Mouse (Mus musculus) natural killer cell, adult 2 months (primary cell): ENCODE data around the gene Car11.

Experiments
- DNase-seq, 2 experiments: peaks; one replicate each; pipeline ENCODE4 v3.0.0; 2022; ENCODE audit warnings: low spot score in 2 of 2

The Car11 gene

GRCm38 (mm10) chr7:45689800-45690199, 9.8 kb upstream of the Car11 start:
- DNase-seq, result no peak

DNA sequence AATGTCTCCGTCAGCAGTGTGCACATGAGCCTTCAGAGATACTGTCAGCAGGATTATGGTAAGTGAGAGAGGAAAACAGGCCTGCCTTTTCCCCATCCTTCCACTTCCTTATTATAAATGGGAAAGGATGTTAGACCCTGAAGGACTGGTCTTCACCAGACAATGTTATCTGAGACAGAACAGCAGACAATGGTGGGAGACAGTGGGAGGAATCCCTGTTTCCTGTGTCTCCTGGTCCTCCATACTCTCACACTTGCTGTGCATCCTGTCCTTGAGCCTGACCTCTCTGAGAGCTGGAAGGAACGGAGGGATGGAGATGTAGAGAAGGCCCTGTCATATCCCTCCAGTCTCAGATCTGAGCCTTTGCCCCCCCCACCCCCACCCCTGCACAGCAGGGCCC, 7.3 kb upstream of the Car11 start:
- no peak for DNase-seq

DNA sequence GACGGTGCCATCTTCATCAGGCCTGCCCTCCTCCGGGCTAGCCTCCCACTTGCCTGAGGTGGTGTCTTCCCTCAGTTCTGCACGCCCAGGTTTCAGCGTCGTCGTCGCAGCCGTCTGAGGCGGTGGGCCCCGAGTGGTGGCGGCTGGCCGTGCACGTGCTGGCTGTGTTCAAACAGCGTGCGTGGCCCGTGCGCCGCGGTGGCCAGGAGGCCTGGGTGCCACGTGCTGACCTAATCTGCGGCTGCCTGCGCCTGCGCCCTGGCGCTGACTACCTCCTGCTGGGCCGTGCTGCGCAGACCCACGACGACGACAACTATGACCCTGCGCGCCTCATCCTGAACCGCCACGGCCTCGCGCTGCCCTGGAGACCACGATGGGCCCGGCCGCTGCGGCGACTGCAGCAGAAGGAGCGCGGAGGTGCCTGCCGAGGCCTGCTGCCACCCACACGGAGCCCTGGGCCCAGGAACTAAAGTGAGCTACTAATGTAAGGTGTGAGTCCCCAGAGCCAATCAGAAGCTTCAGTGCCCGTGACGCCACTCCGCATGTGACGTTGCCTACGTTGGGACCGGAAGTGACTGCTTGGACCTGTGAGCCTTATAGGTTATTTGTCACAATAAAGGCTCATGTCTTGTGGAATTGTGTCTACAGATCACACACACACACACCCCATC, 5.6 kb upstream of the Car11 start, which contains the start of gene Sec1:
TSS of gene Sec1 (minus strand) at position 482 of the 671 bp plus-strand sequence.
- no peak for DNase-seq

GRCm38 (mm10) chr7:45695098-45695497, 4.5 kb upstream of the Car11 start:
- no peak for DNase-seq

GRCm38 (mm10) chr7:45697894-45698293, 1.7 kb upstream of the Car11 start:
- DNase-seq, result no peak

GRCm38 (mm10) chr7:45700301-45701015, 815 bp downstream of the Car11 start:
- DNase-seq, result peak; percentile 60 to 64

GRCm38 (mm10) chr7:45701072-45701471, 1.4 kb downstream of the Car11 start:
- no peak for DNase-seq

- no peak for DNase-seq
Observed at GRCm38 (mm10) chr7:45701607-45702006, 2.0 kb downstream of the Car11 start.

DNA sequence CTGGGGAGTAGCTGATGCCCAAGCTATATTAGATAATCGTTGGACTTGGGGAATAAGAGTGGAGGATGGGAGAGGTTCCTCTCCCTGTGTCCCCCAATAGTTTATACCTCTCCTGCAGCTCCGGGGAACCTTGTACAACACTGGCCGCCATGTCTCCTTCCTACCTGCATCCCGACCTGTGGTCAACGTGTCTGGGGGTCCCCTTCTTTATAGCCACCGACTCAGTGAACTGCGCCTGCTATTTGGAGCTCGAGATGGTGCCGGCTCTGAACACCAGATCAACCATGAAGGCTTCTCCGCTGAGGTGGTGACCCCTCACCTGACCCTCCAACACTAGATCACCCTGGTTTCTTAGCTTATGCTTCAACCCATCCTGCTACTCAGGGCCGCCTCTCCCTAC, 2.7 kb downstream of the Car11 start:
- DNase-seq, result no peak

GRCm38 (mm10) chr7:45702809-45703520, 3.3 kb downstream of the Car11 start:
- DNase-seq, result no peak

GRCm38 (mm10) chr7:45703521-45704033, 3.9 kb downstream of the Car11 start:
- DNase-seq, result no peak

- DNase-seq, result peak; percentile 64 to 70
Observed at GRCm38 (mm10) chr7:45704046-45704559, 4.5 kb downstream of the Car11 start.

DNA sequence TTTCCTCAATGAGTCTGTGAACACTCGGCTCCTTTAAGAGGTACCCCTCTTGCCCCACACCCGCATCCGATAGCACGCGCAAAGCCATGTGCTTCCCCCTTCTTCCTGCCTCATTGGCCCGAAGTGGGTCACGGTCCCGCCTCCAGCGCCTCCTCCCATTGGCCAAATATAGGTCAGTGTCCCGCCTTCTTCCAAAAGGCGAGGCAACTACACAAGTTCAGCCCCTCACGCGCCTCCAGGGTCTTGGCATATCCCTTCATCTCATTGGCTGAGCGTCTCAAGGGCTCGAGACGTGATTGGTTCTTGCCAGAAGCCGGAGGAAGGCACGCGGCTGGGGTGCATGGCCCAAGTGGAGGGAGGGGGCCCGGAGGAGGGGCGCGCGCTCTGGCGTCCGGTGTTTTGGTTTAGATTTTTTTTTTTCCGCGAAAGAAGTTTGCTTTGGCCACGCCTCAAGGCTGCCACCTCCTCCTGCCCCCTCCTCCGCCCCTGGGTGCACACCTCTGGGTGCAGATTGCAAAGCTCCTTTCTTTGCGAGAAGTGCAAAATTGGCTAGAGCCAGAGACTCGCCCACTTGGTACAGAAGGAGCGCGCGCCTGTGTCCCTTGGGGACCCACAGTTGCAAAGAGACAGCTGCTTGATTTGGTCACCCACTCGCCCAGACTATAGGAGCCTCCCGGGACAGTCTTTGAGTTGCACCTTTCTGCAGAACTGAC, 5.2 kb downstream of the Car11 start, which contains the start of gene Dbp:
TSS of gene Dbp (plus strand) at position 359 of the 713 bp plus-strand sequence.
- DNase-seq, result peak; percentile 98 to 99

GRCm38 (mm10) chr7:45705443-45705864, 5.8 kb downstream of the Car11 start:
- no peak for DNase-seq

DNA sequence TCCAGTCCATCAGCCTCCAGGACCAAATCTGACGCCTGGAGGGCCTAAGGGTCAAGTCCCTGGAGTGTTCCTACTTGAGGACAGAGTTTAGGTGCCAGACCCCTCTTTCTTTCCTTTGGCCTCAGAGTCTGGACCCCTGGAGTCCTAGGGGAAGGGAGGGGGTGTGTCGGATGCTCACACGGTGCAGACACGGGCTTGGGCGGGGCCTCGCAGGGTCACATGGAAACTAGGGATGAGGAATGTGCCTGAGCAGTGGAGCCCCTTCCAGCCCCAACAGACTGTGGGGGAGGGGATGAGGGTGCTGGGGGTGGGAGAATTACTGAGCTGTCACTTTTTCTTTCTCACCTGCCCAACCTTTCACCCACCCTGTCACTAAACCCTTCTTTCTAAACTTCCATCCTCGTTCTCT, 6.2 kb downstream of the Car11 start:
- DNase-seq, result peak in 1 of 2 experiments; percentile 22

DNA sequence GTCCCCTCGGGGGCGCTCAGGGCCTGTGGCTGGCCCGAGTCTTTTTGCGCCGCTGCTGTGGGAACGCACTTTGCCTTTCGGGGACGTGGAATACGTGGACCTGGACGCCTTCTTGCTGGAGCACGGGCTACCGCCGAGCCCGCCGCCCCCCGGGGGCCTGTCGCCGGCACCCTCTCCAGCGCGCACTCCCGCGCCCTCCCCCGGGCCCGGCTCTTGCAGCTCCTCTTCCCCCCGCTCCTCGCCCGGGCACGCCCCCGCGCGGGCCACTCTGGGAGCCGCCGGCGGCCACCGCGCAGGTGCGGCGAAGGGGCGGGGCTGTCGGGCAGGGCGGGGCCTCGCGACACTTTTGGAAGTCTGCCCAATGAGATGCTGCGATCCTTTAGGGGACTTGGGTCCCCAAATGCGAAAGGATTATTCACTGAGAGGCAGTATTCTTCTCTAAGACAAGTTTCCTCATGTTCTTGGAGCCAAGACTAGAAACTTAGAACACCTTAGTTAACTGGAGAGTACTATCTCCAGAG, 7.1 kb downstream of the Car11 start:
- DNase-seq, result peak; percentile 74 to 87

GRCm38 (mm10) chr7:45707375-45707967, 7.8 kb downstream of the Car11 start:
- peak; percentile 89 to 93 for DNase-seq

DNA sequence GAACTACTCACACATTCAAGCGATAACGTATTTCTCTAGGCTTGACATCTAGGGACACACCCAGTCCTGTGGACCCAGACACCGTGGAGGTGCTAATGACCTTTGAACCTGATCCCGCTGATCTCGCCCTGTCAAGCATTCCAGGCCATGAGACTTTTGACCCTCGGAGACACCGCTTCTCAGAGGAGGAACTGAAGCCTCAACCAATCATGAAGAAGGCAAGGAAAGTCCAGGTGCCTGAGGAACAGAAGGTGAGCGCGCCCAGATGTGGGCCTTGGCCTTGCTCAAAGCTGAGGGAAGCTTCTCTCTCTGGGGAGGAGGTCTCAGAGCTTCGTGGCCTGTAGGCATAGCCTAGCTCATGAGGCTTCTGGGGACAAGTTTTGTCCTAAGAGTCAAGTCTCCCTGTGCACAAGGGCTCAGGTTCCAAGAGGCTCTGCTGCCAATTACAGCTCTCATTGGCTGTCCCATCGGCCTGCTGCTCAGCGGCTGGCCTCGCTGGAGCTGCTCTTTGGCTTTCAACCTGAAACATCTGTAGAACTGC, 8.6 kb downstream of the Car11 start:
- no peak for DNase-seq

- DNase-seq, result no peak
Observed at GRCm38 (mm10) chr7:45709036-45709435, 9.4 kb downstream of the Car11 start.

DNA sequence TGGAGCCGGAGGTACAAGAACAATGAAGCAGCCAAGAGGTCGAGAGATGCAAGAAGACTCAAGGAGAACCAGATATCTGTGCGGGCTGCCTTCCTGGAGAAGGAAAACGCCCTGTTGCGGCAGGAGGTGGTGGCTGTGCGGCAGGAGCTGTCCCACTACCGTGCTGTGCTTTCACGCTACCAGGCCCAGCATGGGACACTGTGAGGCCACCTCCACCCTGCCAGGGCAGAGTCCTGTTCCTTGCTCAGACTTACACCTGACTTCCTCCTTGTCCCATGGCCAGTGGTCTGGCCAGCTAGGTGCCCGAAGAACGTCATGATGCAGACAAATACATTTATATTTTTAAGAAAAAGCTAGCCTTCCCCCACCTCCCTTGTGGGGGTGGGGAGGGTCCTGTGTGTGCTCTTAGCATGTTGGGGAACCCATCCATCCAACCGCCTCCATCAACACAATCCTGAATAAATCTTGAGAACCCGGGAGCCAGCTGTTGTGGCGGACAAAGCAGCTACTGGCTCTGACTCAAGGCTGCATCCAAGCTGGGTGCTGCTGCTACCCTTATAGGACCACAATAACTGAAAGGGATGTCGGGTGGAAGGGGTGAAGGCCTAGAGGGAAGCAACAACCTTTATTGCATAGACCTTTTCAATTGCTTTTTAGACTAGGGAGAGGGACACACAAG, 10.2 kb downstream of the Car11 start:
- DNase-seq, result no peak
